Mouse (Mus musculus) testis, postnatal 14 days (tissue): Measurements from ENCODE around the gene Sept6.

Experiments used
- DNase-seq: peaks from one replicate; pipeline ENCODE4 v3.0.0; 2021; ENCODE audit warnings: low spot score

Gene Sept6

DNA sequence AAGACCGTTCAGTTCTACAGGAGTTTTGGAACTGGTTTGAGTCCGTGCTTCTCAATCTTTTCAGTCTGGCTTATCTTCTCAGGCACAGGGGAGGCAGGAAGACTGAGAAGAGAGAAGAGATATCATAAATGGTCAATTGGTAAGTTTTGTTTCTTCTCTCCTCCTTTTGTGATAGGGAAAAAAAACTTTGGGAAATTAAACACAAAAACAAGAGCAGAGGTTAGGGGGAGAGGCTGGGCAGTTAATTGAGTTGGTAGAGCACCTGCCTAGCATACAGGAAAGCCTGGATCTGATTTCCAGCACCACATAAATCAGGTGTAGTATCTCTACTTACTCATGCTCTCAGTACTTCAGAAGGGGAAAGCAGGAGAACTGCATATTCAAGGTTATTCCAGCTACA is at the start of gene Sept6:
Gene Sept6 (minus strand): TSS at position 101 of the 400 bp plus-strand sequence.
- no peak for DNase-seq

DNA sequence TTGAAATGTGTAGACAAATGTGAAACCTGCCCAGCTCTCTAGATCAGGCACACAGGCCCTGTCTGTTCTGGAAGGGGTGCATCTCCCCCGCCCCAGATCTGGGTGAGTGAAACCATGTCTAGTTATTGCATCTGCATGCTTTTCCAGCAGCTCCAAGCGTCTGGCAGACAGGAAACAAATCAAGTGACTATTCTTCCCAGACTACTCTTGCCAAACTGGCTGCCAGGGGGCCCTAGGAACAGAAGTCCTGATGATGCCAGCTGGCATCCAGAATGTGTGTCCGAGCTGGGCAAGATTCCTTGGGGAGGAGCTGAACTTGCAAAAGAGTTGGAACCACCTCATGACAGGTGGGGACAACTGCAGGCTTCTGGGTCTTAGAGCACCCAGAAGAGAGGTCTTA is 36.8 kb upstream of the Sept6 start:
- no peak for DNase-seq

DNA sequence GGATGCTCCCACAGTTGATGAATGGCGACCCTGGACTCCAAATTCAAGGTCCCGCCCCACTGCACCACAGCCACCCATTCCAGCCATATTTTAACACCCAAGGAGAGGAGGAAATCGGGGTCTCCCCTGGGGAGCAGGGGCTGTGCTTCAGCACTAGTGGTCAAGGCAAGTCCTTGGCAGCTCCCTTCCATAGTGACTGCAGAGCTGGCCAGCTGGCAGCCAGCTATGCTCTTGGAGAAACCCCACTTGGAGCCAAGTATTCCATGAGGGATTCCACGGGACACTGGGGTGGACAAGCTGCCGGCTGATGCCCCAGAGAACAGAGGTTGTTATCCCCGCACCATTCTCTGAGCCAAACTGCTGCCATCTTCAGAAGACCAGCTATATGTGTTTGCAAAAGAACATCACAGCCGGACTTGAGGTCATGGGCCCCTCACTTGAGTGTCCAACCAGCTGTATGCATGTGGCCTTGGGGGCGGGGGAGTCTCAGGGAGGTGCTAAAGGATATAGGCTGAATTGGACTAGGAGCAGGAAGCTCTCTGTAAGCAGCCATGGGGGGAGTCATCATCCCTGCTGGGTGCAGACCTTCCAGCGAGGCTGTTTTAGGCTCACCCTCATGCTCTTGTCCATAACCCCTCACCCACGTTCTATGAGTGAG is 32.2 kb upstream of the Sept6 start:
- no peak for DNase-seq

- DNase-seq: peak; percentile 9
Measured at GRCm38 (mm10) chrX:37022690-37023089, 31.1 kb upstream of the Sept6 start.

GRCm38 (mm10) chrX:37019045-37019444 is 27.5 kb upstream of the Sept6 start:
- DNase-seq: no peak

- no peak for DNase-seq
Measured at GRCm38 (mm10) chrX:37018150-37018654, 26.6 kb upstream of the Sept6 start.

DNA sequence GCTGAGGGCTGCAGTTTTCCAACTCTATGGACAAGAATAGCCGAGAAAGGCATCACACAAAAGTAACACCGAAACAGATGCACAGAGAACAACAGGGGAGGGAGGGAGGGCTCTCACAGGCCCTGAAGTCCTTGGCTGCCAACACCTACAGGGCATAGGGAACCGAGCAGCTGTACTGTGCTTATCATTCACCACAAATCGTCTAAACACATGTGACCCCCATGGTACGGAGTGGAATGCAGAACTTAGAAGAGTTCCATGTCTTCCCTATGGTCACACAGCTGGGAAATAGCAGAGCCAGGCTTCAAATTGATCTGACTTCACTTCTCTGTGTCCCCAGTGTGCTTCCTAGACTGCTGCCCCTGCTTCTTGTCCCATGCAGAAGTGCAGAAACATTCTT is 22.3 kb upstream of the Sept6 start:
- no peak for DNase-seq

DNA sequence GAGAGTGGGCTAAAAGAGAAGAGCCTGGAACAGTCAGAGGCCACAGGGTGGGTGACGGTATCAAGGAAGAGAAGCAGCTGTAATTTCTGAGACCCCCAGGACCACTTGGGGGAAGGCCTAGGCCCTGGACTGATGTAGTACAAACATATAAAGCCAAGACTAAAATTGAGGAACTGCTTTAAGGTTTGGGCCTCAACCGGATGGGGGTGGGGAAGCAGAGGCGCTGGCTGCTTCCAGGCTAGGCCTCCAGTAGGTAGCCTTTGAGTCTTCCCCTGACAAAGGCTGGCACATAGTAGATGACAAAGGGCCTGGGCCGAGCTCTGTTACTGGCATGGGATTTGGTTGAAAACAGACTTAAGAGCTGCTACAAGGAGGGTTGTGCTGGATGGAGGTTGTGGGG is 555 bp downstream of the Sept6 start:
- no peak for DNase-seq

DNA sequence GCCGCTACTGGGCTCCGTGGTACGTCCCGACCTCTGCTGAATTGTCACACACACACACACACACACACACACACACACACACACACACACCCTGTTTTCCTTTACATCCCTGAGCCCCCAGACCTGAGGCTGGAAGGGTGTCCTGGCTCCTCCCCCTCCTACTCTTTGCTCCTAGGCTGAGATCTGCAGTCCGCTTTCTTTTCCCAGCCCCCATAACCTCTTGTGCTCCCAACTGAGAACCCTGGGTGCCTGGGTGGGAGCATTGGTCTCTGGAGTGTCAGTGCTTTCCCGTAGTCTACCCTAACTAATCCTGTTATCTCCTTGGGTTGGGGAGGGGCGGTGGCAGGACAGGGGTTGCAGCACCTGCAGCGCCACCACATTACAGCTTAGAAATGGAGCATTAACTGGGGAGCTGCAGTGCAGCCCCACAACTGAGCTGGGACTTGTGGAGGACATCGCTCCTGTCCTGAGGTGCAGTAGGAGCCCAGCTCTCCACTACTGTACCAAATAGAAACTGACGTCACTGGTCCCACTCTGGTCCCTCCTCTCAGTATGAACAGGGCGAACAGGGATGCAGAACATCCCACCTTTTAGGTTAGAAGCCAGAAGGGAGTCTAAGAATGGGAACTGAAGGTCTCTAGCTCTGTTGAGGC is 1.7 kb downstream of the Sept6 start:
- no peak for DNase-seq

GRCm38 (mm10) chrX:36989234-36989751 is 2.3 kb downstream of the Sept6 start:
- peak; percentile 63 for DNase-seq

- no peak for DNase-seq
Measured at GRCm38 (mm10) chrX:36988754-36989153, 2.8 kb downstream of the Sept6 start.

GRCm38 (mm10) chrX:36987851-36988250 is 3.7 kb downstream of the Sept6 start:
- no peak for DNase-seq

DNA sequence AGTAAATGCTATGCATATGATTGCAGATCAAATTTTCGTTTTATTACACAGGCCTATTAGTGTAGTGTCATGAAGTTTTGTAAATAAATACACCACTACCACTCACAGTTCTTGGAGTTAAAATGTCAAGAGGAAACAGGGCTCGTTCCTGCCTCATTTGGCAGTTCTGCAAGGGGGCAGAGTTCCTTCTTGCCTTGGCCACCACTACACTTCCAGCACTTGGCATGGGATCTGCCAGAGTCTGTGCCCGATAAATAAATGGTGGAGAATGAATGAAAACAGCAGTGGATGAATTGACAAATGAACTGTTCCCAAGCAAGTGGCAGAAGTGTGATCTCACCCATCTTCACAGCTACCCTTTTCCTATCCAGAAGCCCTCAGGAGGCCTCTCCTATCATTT is 6.6 kb downstream of the Sept6 start:
- DNase-seq: no peak

DNA sequence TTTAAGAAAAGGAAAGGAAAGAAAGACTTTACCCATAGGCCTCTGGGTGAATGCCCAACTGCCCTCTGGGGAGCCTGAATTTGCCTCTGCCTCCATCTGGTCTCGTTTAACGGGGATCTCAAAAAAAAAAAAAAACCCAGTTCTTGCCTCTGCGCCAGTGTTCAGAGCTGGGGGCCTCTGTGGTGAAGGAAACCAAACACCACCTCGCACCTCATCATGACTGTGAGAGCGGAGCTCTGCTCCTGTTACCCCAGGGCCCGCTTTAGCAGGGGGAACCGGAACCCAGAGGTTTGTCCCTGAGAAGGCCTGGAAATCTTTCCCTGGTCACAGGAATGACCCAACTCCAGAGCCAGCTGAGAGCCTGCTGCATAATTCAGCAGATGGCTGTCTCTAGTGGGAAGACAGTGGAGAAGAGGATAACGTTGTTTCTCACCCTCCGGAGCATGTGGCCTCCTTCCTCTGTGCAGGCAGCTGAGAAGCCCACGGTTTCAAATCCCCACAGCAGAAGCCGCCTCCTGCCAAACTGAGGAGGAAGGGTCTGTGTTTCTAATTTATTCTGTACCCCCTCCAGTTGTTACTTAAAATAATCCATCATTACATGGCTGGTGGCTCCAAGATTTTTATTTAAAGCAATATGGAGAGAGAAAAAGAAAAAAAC is 7.8 kb downstream of the Sept6 start:
- no peak for DNase-seq

DNA sequence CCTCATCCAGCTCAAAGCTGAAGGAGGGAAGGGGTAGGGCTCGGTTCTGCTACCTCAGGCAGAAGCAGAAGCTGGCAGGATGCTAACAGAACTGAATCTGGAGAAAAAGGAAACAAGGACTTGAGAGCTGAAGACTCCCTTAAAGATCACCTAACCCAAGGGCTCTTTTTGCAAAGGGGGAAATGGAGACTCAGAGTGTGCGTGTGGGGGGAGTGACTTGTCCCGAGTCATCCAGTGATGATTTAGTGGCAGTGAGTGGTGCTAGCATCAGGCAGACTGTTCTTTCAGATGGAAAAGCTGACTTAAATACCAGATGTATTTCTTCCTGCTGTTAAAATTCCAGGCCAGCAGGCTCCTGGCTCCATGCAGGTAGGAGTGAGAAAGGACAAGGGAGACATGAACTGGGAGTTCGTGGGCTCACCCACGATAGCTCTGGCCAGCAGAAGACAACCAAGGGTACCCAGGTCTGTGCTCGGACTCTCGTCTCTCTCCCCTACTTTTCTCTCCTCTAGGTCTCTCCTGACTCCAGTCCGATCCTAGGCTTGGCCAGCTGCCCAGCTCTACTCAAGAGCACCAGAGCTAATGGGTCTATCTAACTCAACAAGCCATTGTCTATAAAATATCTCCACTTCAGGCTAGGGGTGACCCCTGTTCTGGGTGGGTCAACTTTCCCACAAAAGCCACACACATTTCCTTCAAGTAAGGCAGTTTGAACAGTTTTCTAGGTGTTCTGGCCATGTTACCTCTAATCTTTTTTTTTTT is 8.5 kb downstream of the Sept6 start:
- DNase-seq: peak; percentile 14

- DNase-seq: no peak
Measured at GRCm38 (mm10) chrX:36980563-36981187, 10.9 kb downstream of the Sept6 start.

- no peak for DNase-seq
Measured at GRCm38 (mm10) chrX:36977863-36978262, 13.7 kb downstream of the Sept6 start.

DNA sequence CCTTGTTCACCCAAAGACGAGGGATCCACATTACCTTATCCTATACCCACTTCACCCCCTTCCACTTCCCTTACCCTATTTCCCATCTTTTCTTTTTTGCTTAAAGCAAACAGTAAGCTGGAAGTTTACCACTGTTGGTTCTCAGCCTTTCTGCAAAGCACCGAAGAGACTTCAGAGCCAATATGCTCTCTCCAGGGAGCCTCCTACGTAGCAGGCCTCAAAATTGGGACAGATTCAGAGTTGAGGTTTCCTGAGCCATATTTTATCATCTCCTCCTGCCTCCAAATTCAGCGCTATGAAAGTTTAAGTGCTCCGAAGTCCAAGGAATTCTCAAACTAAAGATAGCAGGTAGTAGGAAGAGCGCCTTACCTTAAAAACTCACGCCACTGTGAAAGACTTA is 14.6 kb downstream of the Sept6 start:
- DNase-seq: no peak

GRCm38 (mm10) chrX:36976272-36976671 is 15.3 kb downstream of the Sept6 start:
- no peak for DNase-seq

DNA sequence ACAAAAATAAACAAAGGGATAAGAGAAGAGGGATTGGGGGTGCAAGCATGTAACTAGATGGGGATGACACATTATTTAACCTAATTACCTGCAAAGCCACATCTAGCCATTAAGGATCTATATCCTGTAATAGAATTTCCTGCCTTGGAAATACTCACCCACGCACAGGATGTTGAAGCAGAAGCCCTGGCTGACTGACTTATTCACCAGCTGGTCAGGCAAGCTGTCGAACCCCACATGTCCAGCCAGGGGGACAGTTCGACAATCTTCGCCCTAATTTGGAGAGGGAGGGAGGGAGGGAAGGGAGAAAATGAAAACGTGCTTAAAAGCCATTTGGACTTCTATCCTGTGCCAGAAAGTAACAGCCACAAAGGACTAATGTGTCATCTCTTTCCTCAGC is 16.7 kb downstream of the Sept6 start:
- no peak for DNase-seq

DNA sequence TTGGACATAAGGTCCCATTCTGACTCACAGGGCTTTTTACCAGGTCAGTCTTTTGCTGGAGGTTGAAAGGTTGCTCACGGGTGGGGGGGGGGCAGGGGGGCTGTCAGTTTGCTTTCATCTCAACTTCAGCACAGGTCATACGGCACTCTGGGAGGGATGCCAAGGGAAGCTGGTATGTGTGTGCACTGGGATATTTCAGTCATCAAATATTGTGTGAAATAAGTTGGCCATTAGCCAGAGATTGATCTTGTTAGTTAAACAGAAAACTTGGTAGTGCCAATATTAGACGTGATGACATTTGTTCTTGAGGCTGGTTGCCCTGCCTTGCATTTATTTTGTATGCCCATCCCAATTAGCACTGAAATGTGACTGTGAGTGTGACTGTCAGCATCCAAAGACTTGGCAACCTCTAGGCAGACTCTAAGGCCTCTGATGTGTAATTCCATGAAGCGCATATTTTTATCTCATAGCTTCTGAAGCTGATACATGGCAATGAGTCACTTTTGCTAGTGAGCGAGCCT is 18.6 kb downstream of the Sept6 start:
- DNase-seq: no peak

- DNase-seq: no peak
Measured at GRCm38 (mm10) chrX:36971156-36971555, 20.4 kb downstream of the Sept6 start.
